Mouse (Mus musculus) left cerebral cortex, adult 2 months (tissue): Measurements from ENCODE around the gene Ptpdc1. TPM values are rescaled to one million over a fixed set of nuclear protein-coding genes. Genes with fewer than 3 reads are reported as not detected.

ENCODE experiments used
- DNase-seq, 2 experiments: peaks; one replicate each; pipeline ENCODE4 v3.0.0; 2021 to 2022; ENCODE audit warnings: low spot score in 2 of 2, mixed read lengths in 1 of 2; ENCODE audit errors: extremely low spot score in 1 of 2
- H3K27ac ChIP-seq: fragments of 200-600 bp; 2 replicates; pipeline ENCODE4 v1.8.1; 2022
- H3K4me3 ChIP-seq: fragments of 200-600 bp; 2 replicates; pipeline ENCODE4 v1.8.1; 2022
- CTCF ChIP-seq: fragments of 200-600 bp; IDR thresholded peaks from 2 replicates; pipeline ENCODE4 v1.8.1; 2022; ENCODE audit warnings: antibody characterized with exemption, mild to moderate bottlenecking, moderate library complexity
- intact Hi-C: fragments of 180-260 bp; cut with DNase I; formaldehyde crosslinking; loops from one replicate; pipeline ENCODE4 v1.15.1; 2025
- total RNA-seq, 2 experiments: library from RNA; stranded (reverse); gene quantifications; 2 replicates each; pipeline ENCODE4 v1.2.3; 2021

The Ptpdc1 gene
- total RNA-seq, 2 experiments from 2014 or later: 22.9 to 28.5 TPM

- intact Hi-C loops: loop anchor here (1.0 to 2.0 kb wide), 2 partner anchors 147 to 345 kb away; no protein-coding TSS in a partner anchor
- Histone ChIP-seq H3K27ac (no peak overlapping the region), H3K4me3 (no peak overlapping the region)
- peak; percentile 67 to 76 for DNase-seq
- peak; percentile 80 for TF ChIP-seq CTCF
Measured at GRCm38 (mm10) chr13:48653788-48654770, 28.6 kb upstream of the Ptpdc1 start.

- DNase-seq: no peak
- no peak for TF ChIP-seq CTCF
- no peak overlapping the region for H3K4me3 ChIP-seq
- intact Hi-C loops: no loop called here
- H3K27ac ChIP-seq: no peak overlapping the region
Measured at GRCm38 (mm10) chr13:48651132-48652065, 25.9 kb upstream of the Ptpdc1 start.

- intact Hi-C loops: no loop called here
- H3K27ac ChIP-seq: no peak overlapping the region
Measured at GRCm38 (mm10) chr13:48650615-48651014, 25.2 kb upstream of the Ptpdc1 start.

GRCm38 (mm10) chr13:48646696-48647095 is 21.2 kb upstream of the Ptpdc1 start:
- peak; percentile 7; the same call in 1 of the 2 replicates for TF ChIP-seq CTCF
- intact Hi-C loops: no loop called here
- no peak overlapping the region for H3K27ac ChIP-seq

More at GRCm38 (mm10) chr13:48650615-48651014, 25.2 kb upstream of the Ptpdc1 start:
- no peak for DNase-seq
- peak; percentile 49 for TF ChIP-seq CTCF
- H3K4me3 ChIP-seq: no peak overlapping the region

GRCm38 (mm10) chr13:48643991-48644390 is 18.5 kb upstream of the Ptpdc1 start:
- H3K27ac ChIP-seq: no peak overlapping the region
- no peak for DNase-seq
- no peak for TF ChIP-seq CTCF
- H3K4me3 ChIP-seq: no peak overlapping the region
- intact Hi-C loops: no loop called here

More at GRCm38 (mm10) chr13:48646696-48647095, 21.2 kb upstream of the Ptpdc1 start:
- no peak overlapping the region for H3K4me3 ChIP-seq
- no peak for DNase-seq

- no peak overlapping the region for H3K4me3 ChIP-seq
- DNase-seq: no peak
- no peak overlapping the region for H3K27ac ChIP-seq
- no peak for TF ChIP-seq CTCF
- intact Hi-C loops: no loop called here
Measured at GRCm38 (mm10) chr13:48643072-48643471, 17.6 kb upstream of the Ptpdc1 start.

- H3K27ac ChIP-seq: no peak overlapping the region
- H3K4me3 ChIP-seq: no peak overlapping the region
- peak; percentile 46 to 56 for DNase-seq
- TF ChIP-seq CTCF: peak; percentile 99
- intact Hi-C loops: loop anchor here (1.0 to 5.0 kb wide), 2 partner anchors 67 to 111 kb away; no protein-coding TSS in a partner anchor
Measured at GRCm38 (mm10) chr13:48639570-48639969, 14.1 kb upstream of the Ptpdc1 start.

GRCm38 (mm10) chr13:48637706-48638105 is 12.2 kb upstream of the Ptpdc1 start:
- Histone ChIP-seq H3K27ac (no peak overlapping the region), H3K4me3 (no peak overlapping the region)
- no peak for TF ChIP-seq CTCF
- intact Hi-C loops: loop anchor here (5.0 kb wide), 1 partner anchor 65 kb away; no protein-coding TSS in a partner anchor
- DNase-seq: no peak

- no peak for DNase-seq
- Histone ChIP-seq H3K4me3 (no peak overlapping the region), H3K27ac (no peak overlapping the region)
- TF ChIP-seq CTCF: peak; percentile 35
- intact Hi-C loops: no loop called here
Measured at GRCm38 (mm10) chr13:48631691-48632090, 6.2 kb upstream of the Ptpdc1 start.

GRCm38 (mm10) chr13:48624968-48625398 is 481 bp downstream of the Ptpdc1 start:
- peak overlapping the region; percentile 96 for H3K27ac ChIP-seq
- TF ChIP-seq CTCF: no peak
- intact Hi-C loops: loop anchor here (2.0 kb wide), 1 partner anchor 78 kb away; no protein-coding TSS in a partner anchor
- peak overlapping the region; percentile 86 for H3K4me3 ChIP-seq
- DNase-seq: no peak

GRCm38 (mm10) chr13:48618890-48619289 is 6.6 kb downstream of the Ptpdc1 start:
- intact Hi-C loops: no loop called here
- Histone ChIP-seq H3K27ac (no peak overlapping the region), H3K4me3 (no peak overlapping the region)
- DNase-seq: no peak
- no peak for TF ChIP-seq CTCF
